Mouse (Mus musculus) CH12.LX (cell line): Measurements from ENCODE around the gene Sycp2. TPM values are rescaled to one million over a fixed set of nuclear protein-coding genes. Genes with fewer than 3 reads are reported as not detected.
"Not testable (repeated sequence)": the region's sequence is repeated elsewhere in the genome, so short reads cannot be mapped to it uniquely, and the experiment has no call there.

ENCODE experiments used
- DNase-seq: peaks from one replicate; pipeline ENCODE4 v3.0.0-alpha.2; 2013; ENCODE audit errors: extremely low read depth
- H3K27ac ChIP-seq: 2 replicates; pipeline ENCODE4 v1.5.1; 2012; ENCODE audit warnings: low read depth, mild to moderate bottlenecking, control low read depth, moderate library complexity; ENCODE audit not compliant: insufficient read depth
- H3K27me3 ChIP-seq: replicated peaks from 2 replicates; pipeline ENCODE3; 2012; ENCODE audit warnings: inconsistent platforms
- H3K36me3 ChIP-seq, 2 experiments: replicated peaks in 1 of 2; 2 replicates each; pipeline versions ENCODE3 to v1.6.1; 2012; ENCODE audit warnings: inconsistent platforms in 1 of 2, low read length in 1 of 2, mild to moderate bottlenecking in 1 of 2, mixed read lengths in 1 of 2, moderate library complexity in 1 of 2; ENCODE audit not compliant: control insufficient read depth in 1 of 2, insufficient read depth in 1 of 2
- H3K4me1 ChIP-seq, 2 experiments: 2 replicates each; pipeline ENCODE4 v1.6.1; 2012; ENCODE audit warnings: inconsistent platforms in 1 of 2, moderate library complexity in 1 of 2; ENCODE audit not compliant: insufficient read depth in 2 of 2, control insufficient read depth in 1 of 2
- H3K4me2 ChIP-seq: 2 replicates; pipeline ENCODE4 v1.6.1; 2012; ENCODE audit warnings: low read depth, mild to moderate bottlenecking, control low read depth; ENCODE audit not compliant: poor library complexity, insufficient read depth, severe bottlenecking
- H3K4me3 ChIP-seq, 3 experiments: fragments of 150-350 bp in 1 of 3; sonication (generic) in 1 of 3; replicated peaks in 1 of 3; 2 replicates each; pipeline versions ENCODE3 to v1.5.1; 2011 to 2012; ENCODE audit warnings: low read depth in 2 of 3, low read length in 2 of 3, mild to moderate bottlenecking in 2 of 3, moderate library complexity in 2 of 3, control low read depth in 1 of 3, improper control_type of control experiment in 1 of 3, inconsistent platforms in 1 of 3, mixed read lengths in 1 of 3; ENCODE audit not compliant: poor library complexity in 1 of 3
- H3K79me2 ChIP-seq: replicated peaks from 2 replicates; pipeline ENCODE4 v1.6.1; 2012; ENCODE audit warnings: mild to moderate bottlenecking, moderate library complexity; ENCODE audit not compliant: control insufficient read depth, poor library complexity, insufficient read depth, severe bottlenecking; ENCODE audit errors: extremely low read depth
- H3K9ac ChIP-seq: 2 replicates; pipeline ENCODE4 v1.6.1; 2012; ENCODE audit warnings: low read depth, mild to moderate bottlenecking, control low read depth, moderate library complexity; ENCODE audit not compliant: insufficient read depth
- H3K9me3 ChIP-seq: replicated peaks from 2 replicates; pipeline ENCODE3; 2012; ENCODE audit warnings: low read length, inconsistent platforms, mixed read lengths
- BHLHE40 ChIP-seq: IDR thresholded peaks from 2 replicates; pipeline ENCODE4 v1.6.1; 2011; ENCODE audit warnings: mild to moderate bottlenecking, low read depth, low read length, improper control_type of control experiment
- CHD2 ChIP-seq: IDR thresholded peaks from 2 replicates; pipeline ENCODE4 v1.6.1; 2011; ENCODE audit warnings: low read length, improper control_type of control experiment
- ETS1 ChIP-seq: conservative IDR thresholded peaks from 2 replicates; pipeline ENCODE4 v1.6.1; 2012; ENCODE audit warnings: low read depth, mild to moderate bottlenecking, inconsistent platforms, low read length, improper control_type of control experiment, moderate library complexity
- GABPA ChIP-seq: IDR thresholded peaks from 2 replicates; pipeline ENCODE4 v1.6.1; 2012; ENCODE audit warnings: low read depth, low read length, improper control_type of control experiment, inconsistent platforms; ENCODE audit not compliant: insufficient replicate concordance
- HCFC1 ChIP-seq: IDR thresholded peaks from 2 replicates; pipeline ENCODE4 v1.6.1; 2012; ENCODE audit warnings: low read depth, mild to moderate bottlenecking, inconsistent platforms, low read length, improper control_type of control experiment
- IRF4 ChIP-seq: IDR thresholded peaks from 2 replicates; pipeline ENCODE4 v1.6.1; 2014; ENCODE audit warnings: low read depth, mild to moderate bottlenecking, inconsistent platforms, low read length, improper control_type of control experiment
- JUND ChIP-seq: conservative IDR thresholded peaks from 2 replicates; pipeline ENCODE4 v1.6.1; 2011; ENCODE audit warnings: low read depth, low read length, improper control_type of control experiment
- KAT2A ChIP-seq: IDR thresholded peaks from 2 replicates; pipeline ENCODE4 v1.6.1; 2012; ENCODE audit warnings: low read length, improper control_type of control experiment, inconsistent platforms; ENCODE audit not compliant: insufficient replicate concordance
- MAFK ChIP-seq: IDR thresholded peaks from 2 replicates; pipeline ENCODE4 v1.6.1; 2011; ENCODE audit warnings: low read length, improper control_type of control experiment; ENCODE audit not compliant: insufficient replicate concordance
- MXI1 ChIP-seq: IDR thresholded peaks from 2 replicates; pipeline ENCODE4 v1.6.1; 2011; ENCODE audit warnings: mild to moderate bottlenecking, low read depth, low read length, improper control_type of control experiment
- MYC ChIP-seq: IDR thresholded peaks from 2 replicates; pipeline ENCODE4 v1.6.1; 2011; ENCODE audit warnings: low read depth, mild to moderate bottlenecking, improper control_type of control experiment, low read length
- NELFE ChIP-seq: IDR thresholded peaks from 2 replicates; pipeline ENCODE4 v1.6.1; 2011; ENCODE audit warnings: low read depth, low read length, improper control_type of control experiment
- NRF1 ChIP-seq: IDR thresholded peaks from 2 replicates; pipeline ENCODE4 v1.6.1; 2014; ENCODE audit warnings: low read depth, mild to moderate bottlenecking, inconsistent platforms, low read length, improper control_type of control experiment, moderate library complexity
- POLR2AphosphoS2 ChIP-seq: IDR thresholded peaks from 2 replicates; pipeline ENCODE4 v1.6.1; 2011; ENCODE audit warnings: low read depth, low read length, improper control_type of control experiment
- SIN3A ChIP-seq: IDR thresholded peaks from 2 replicates; pipeline ENCODE4 v1.6.1; 2012; ENCODE audit warnings: low read length, improper control_type of control experiment, inconsistent platforms
- TBP ChIP-seq: conservative IDR thresholded peaks from 2 replicates; pipeline ENCODE4 v1.6.1; 2011; ENCODE audit warnings: low read depth, low read length, improper control_type of control experiment
- TCF12 ChIP-seq: IDR thresholded peaks from 2 replicates; pipeline ENCODE4 v1.6.1; 2014; ENCODE audit warnings: low read depth, mild to moderate bottlenecking, inconsistent platforms, low read length, improper control_type of control experiment
- UBTF ChIP-seq: IDR thresholded peaks from 2 replicates; pipeline ENCODE4 v1.6.1; 2012; ENCODE audit warnings: low read depth, mild to moderate bottlenecking, inconsistent platforms, low read length, improper control_type of control experiment, moderate library complexity
- USF1 ChIP-seq: IDR thresholded peaks from 2 replicates; pipeline ENCODE4 v1.6.1; 2014; ENCODE audit warnings: low read depth, mild to moderate bottlenecking, inconsistent platforms, low read length, improper control_type of control experiment
- ZC3H11A ChIP-seq: IDR thresholded peaks from 2 replicates; pipeline ENCODE4 v1.6.1; 2012; ENCODE audit warnings: low read depth, mild to moderate bottlenecking, inconsistent platforms, low read length, improper control_type of control experiment
- ZNF384 ChIP-seq: IDR thresholded peaks from 2 replicates; pipeline ENCODE4 v1.6.1; 2012; ENCODE audit warnings: low read depth, low read length, improper control_type of control experiment, inconsistent platforms
- dilution Hi-C: fragments of 300-500 bp; cut with MboI; formaldehyde crosslinking; loops from 2 replicates; pipeline ENCODE4 v1.14.3; 2020; ENCODE audit warnings: low sequenced_read_pairs; ENCODE audit not compliant: extremely low pct_unique_long_range_greater_than_20kb, extremely low pct_ligation_motif_present
- in situ Hi-C: fragments of 300-500 bp; cut with MboI; formaldehyde crosslinking; loops from 3 replicates; pipeline ENCODE4 v1.14.3; 2019; ENCODE audit warnings: low sequenced_read_pairs, low pct_ligation_motif_present, low pct_unique_long_range_greater_than_20kb, mixed read lengths
- polyA plus RNA-seq: library from polyadenylated mRNA; unstranded; fragments of >175 nt; gene quantifications from 2 replicates; pipeline ENCODE4 v1.2.1, GENCODE M21; 2012; ENCODE audit warnings: low read depth; ENCODE audit not compliant: insufficient read length
- total RNA-seq, 2 experiments: library from RNA; depleted of rRNA; stranded (reverse); fragments of 300-350 nt in 1 of 2; fragments of >200 nt in 1 of 2; gene quantifications; 2 replicates each; pipeline ENCODE4 v1.2.3; 2012 to 2014

Gene Sycp2
- total and polyA plus RNA-seq, 3 experiments, result not detected

GRCm38 (mm10) chr2:178409024-178409423, 1.5 kb upstream of the Sycp2 start:
- in situ Hi-C loops, result no loop called here
- Histone ChIP-seq H3K9me3 (peaks cover 21% of the 10 kb centered on the region), H3K79me2 (no peaks in the 10 kb centered on the region), H3K4me1 (no peaks in the 10 kb centered on the region), H3K27ac (no peak overlapping the region), H3K9ac (no peak overlapping the region), H3K4me3 (no peak overlapping the region), H3K27me3 (peaks cover 1% of the 10 kb centered on the region), H3K36me3 (no peaks in the 10 kb centered on the region), H3K4me2 (no peak overlapping the region)
- TF ChIP-seq KAT2A, result no peak
- no peak for TF ChIP-seq SIN3A
- no peak for TF ChIP-seq TBP
- no peak for TF ChIP-seq POLR2AphosphoS2
- no peak for TF ChIP-seq GABPA
- no peak for TF ChIP-seq USF1
- no peak for TF ChIP-seq MYC
- no peak for TF ChIP-seq JUND
- no peak for TF ChIP-seq TCF12
- TF ChIP-seq ZC3H11A, result no peak
- no peak for TF ChIP-seq CHD2
- no peak for TF ChIP-seq UBTF
- TF ChIP-seq MAFK, result no peak
- no peak for TF ChIP-seq HCFC1
- TF ChIP-seq IRF4, result no peak
- no peak for TF ChIP-seq NELFE
- TF ChIP-seq BHLHE40, result no peak
- TF ChIP-seq ETS1, result no peak
- TF ChIP-seq MXI1, result no peak
- TF ChIP-seq NRF1, result no peak
- no peak for DNase-seq
- dilution Hi-C loops, result no loop called here

- no peak overlapping the region for H3K4me2 ChIP-seq
- dilution Hi-C loops, result no loop called here
- H3K36me3 ChIP-seq, result no peaks in the 10 kb centered on the region
- H3K4me3 ChIP-seq, result no peak overlapping the region
- H3K27me3 ChIP-seq, result peaks cover 49% of the 10 kb centered on the region
- no peak overlapping the region for H3K9ac ChIP-seq
- H3K79me2 ChIP-seq, result no peaks in the 10 kb centered on the region
- H3K27ac ChIP-seq, result no peak overlapping the region
- H3K9me3 ChIP-seq, result no peaks in the 10 kb centered on the region
- no peak for DNase-seq
- in situ Hi-C loops, result no loop called here
- H3K4me1 ChIP-seq, result no peaks in the 10 kb centered on the region; a peak in 1 of 4 replicates
- TF ChIP-seq ZNF384, result no peak
These were observed 64.9 kb downstream of the Sycp2 start for GRCm38 (mm10) chr2:178342597-178342996.

- H3K4me2 ChIP-seq, in situ Hi-C loops, H3K27ac ChIP-seq, dilution Hi-C loops, H3K4me1 ChIP-seq, H3K79me2 ChIP-seq, H3K9ac ChIP-seq, H3K36me3 ChIP-seq, H3K9me3 ChIP-seq, DNase-seq, H3K4me3 ChIP-seq: not testable (repeated sequence)
- peaks cover 46% of the 10 kb centered on the region for H3K27me3 ChIP-seq
These were observed 65.4 kb downstream of the Sycp2 start for GRCm38 (mm10) chr2:178342105-178342504.
